Mouse (Mus musculus): ENCODE data around the gene Olfr1180. TPM values are rescaled to one million over a fixed set of nuclear protein-coding genes. Genes with fewer than 3 reads are reported as not detected.
"Not testable (repeated sequence)": the region's sequence is repeated elsewhere in the genome, so short reads cannot be mapped to it uniquely, and the experiment has no call there.

Gene Olfr1180
- polyA plus RNA-seq (2015; fragmentation: Nextera tagmentation; extraction: Ambion mirVana), result not detected in 2 replicates

DNA sequence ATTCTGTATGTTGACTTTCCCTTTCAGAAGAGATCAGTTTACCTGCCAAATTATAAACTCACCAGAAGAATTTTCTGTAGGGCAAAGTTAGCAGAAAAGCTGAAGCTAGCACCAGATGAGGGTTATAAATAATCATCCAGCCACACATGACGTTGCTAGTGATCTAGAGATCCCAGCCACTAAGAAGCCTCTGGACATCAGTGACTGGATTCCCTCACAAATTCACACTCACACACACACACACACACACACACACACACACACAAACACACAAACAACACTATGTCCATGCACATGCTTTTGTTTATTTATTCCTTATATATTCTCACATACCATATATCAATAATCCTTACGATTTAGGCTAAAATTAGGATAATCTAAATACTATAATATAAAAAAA lies at the start of gene Olfr1180:
Gene Olfr1180, minus strand, starts transcription at position 101 of the 400 bp plus-strand sequence.
- 75% methylated on average over 2 of the region's 2 CpGs for WGBS
- ATAC-seq (ENCODE audit: insufficient number of reproducible peaks, low FRiP score, low TSS enrichment, low read depth), result no peak
- Histone ChIP-seq H3K9me3 (no peaks in the 10 kb centered on the region), H3K27ac (no peak within 1 kb of the TSS), H3K9ac (no peak within 1 kb of the TSS), H3K27me3 (no peaks in the 10 kb centered on the region), H3K4me1 (no peaks in the 10 kb centered on the region), H3K4me2 (no peak within 1 kb of the TSS), H3K36me3 (no peaks in the 10 kb centered on the region), H3K4me3 (no peak within 1 kb of the TSS)

DNA sequence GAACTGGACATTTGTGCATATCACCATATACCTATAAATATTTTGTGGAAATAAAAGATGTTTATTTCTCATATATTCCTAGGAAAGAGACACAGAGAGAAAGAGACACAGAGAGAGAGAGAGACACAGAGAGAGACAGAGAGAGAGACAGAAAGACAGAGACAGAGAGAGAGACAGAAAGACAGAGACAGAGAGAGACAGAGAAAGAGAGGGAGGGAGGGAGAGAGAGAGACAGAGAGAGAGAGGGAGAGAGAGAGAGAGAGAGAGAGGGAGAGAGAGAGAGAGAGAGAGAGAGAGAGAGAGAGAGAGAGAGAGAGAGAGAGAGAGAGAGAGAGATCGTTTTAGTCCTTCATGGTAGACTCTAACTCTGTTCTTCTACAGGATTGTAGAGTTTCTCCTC lies 35.6 kb upstream of the Olfr1180 start, which contains the start of gene Olfr1183:
Gene Olfr1183, plus strand, starts transcription at position 301 of the 400 bp plus-strand sequence.
- WGBS, result 82% methylated on average over 1 of the region's 1 CpGs
- H3K27ac ChIP-seq, result not testable (repeated sequence)

DNA sequence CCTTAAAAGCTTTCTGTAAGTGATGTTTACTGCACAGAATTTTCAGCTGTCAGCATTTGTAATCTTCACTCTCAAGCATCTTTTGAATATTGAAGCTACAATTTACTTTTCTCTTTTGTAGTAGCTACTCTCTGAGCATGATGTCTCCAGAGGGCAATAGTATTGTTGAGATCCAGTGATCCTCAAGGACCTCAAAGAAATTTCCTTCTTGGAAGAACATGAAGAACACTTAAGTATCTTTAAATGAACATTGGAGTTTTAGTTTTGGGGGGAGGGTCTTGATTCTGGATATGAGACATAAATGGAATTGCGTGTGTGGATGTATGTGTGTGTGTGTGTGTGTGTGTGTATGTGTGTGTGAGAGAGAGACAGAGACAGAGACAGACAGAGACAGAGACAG lies 30.1 kb upstream of the Olfr1180 start, which contains the start of gene Gm13757:
Gene Gm13757, minus strand, starts transcription at position 101 of the 400 bp plus-strand sequence.
- Histone ChIP-seq H3K27ac (no peak within 1 kb of the TSS), H3K4me2 (no peak within 1 kb of the TSS), H3K27me3 (no peaks in the 10 kb centered on the region), H3K9ac (no peak within 1 kb of the TSS), H3K9me3 (no peaks in the 10 kb centered on the region), H3K36me3 (no peaks in the 10 kb centered on the region), H3K4me3 (no peak within 1 kb of the TSS), H3K4me1 (no peaks in the 10 kb centered on the region)
- WGBS, result 89% methylated on average over 1 of the region's 1 CpGs
- no peak for ATAC-seq (ENCODE audit: insufficient number of reproducible peaks, low FRiP score, low TSS enrichment, low read depth)

More for the DNA sequence above, 35.6 kb upstream of the Olfr1180 start, which contains the start of gene Olfr1183:
- not testable (repeated sequence) for H3K4me1 ChIP-seq; H3K4me3 ChIP-seq; ATAC-seq (ENCODE audit: insufficient number of reproducible peaks, low FRiP score, low TSS enrichment, low read depth); H3K9me3 ChIP-seq; H3K36me3 ChIP-seq; H3K9ac ChIP-seq; H3K4me2 ChIP-seq; H3K27me3 ChIP-seq

DNA sequence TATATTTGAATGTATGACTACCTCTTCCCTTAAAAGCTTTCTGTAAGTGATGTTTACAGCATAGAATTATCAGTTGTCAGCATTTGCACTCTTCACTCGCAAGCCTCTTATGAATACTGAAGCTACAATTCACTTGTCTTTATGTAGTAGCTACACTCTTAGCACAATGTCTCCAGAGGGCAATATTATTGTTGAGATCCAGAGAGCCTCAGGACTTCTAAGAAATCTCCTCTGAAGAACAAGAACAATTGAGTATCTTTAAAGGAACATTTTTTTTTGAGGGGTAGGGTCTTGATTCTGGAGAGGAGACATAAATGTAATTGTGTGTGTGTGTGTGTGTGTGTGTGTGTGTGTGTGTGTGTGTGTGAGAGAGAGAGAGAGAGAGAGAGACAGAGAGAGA lies 7.1 kb upstream of the Olfr1180 start, which contains the start of gene Olfr1181:
Gene Olfr1181, minus strand, starts transcription at position 101 of the 400 bp plus-strand sequence.
- WGBS, result 77% methylated on average over 1 of the region's 1 CpGs

DNA sequence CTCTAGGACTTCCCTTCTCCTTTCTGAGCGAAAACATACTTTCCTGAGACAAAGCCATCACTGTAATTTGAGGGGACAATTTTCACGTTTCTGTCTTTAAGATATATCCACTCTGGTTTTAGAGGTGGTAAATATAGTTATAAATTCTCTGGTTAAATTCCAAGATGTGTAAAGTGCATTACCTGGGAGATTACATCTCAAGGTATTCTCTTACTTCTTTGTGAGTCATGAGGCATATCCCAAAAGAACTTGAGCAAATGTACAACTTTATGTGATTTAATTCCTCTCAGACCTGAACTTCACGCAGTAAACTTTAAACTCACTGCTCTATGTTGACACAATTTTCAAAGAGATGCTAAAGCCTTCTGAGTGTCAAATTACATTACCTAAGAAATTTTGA lies 12.6 kb downstream of the Olfr1180 start, which contains the start of gene Olfr1179:
Gene Olfr1179, minus strand, starts transcription at position 101 of the 400 bp plus-strand sequence.
- Histone ChIP-seq H3K4me1 (no peaks in the 10 kb centered on the region), H3K27ac (no peak within 1 kb of the TSS), H3K27me3 (no peaks in the 10 kb centered on the region), H3K9me3 (no peaks in the 10 kb centered on the region), H3K9ac (no peak within 1 kb of the TSS), H3K4me3 (no peak within 1 kb of the TSS), H3K36me3 (no peaks in the 10 kb centered on the region), H3K4me2 (no peak within 1 kb of the TSS)
- no peak for ATAC-seq (ENCODE audit: insufficient number of reproducible peaks, low FRiP score, low TSS enrichment, low read depth)
- 70% methylated on average over 3 of the region's 3 CpGs for WGBS

More for the DNA sequence above, 7.1 kb upstream of the Olfr1180 start, which contains the start of gene Olfr1181:
- H3K36me3 ChIP-seq, result no peaks in the 10 kb centered on the region
- H3K9ac ChIP-seq, result no peak within 1 kb of the TSS
- no peak within 1 kb of the TSS for H3K27ac ChIP-seq
- no peak within 1 kb of the TSS for H3K4me3 ChIP-seq
- H3K4me1 ChIP-seq, result no peaks in the 10 kb centered on the region
- H3K9me3 ChIP-seq, result no peaks in the 10 kb centered on the region
- no peaks in the 10 kb centered on the region for H3K27me3 ChIP-seq
- H3K4me2 ChIP-seq, result no peak within 1 kb of the TSS
- no peak for ATAC-seq (ENCODE audit: insufficient number of reproducible peaks, low FRiP score, low TSS enrichment, low read depth)

DNA sequence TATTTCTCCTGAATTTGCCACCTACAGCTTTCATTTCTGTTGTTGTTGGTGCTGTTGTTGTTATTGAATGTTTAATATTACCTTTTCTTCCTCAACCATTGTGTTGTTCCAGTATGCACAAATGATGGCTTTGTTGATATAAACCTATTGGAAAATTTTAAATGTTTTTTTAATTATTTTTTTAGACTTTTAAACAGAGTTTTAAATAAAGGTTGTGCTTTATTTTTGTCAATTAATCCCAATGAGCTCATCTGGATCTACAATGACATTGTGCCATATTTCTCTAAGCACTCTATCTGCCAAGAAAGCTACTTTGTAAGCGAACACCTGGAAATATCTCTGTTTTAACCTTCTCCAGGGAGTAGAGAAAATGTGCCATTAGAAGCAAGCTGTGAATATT lies 32.2 kb downstream of the Olfr1180 start, which contains the start of gene Olfr1178:
Gene Olfr1178, plus strand, starts transcription at position 301 of the 400 bp plus-strand sequence.
- H3K9me3 ChIP-seq, result no peaks in the 10 kb centered on the region
- H3K9ac ChIP-seq, result no peak within 1 kb of the TSS
- no peaks in the 10 kb centered on the region for H3K27me3 ChIP-seq
- H3K4me1 ChIP-seq, result no peaks in the 10 kb centered on the region
- ATAC-seq (ENCODE audit: insufficient number of reproducible peaks, low FRiP score, low TSS enrichment, low read depth), result no peak
- no peak within 1 kb of the TSS for H3K27ac ChIP-seq
- H3K4me3 ChIP-seq, result no peak within 1 kb of the TSS
- no peaks in the 10 kb centered on the region for H3K36me3 ChIP-seq
- no peak within 1 kb of the TSS for H3K4me2 ChIP-seq
- WGBS, result 62% methylated on average over 1 of the region's 1 CpGs

Other genes starting within 250 kb of the Olfr1180 start
- not detected in 2 replicates for gene Olfr1168, start 237.3 kb downstream of the Olfr1180 start, polyA plus RNA-seq (2015; fragmentation: Nextera tagmentation; extraction: Ambion mirVana)
- gene Olfr1170, start 190.8 kb downstream of the Olfr1180 start, polyA plus RNA-seq (2015; fragmentation: Nextera tagmentation; extraction: Ambion mirVana), result not detected in 2 replicates
- gene Olfr1173, start 139.3 kb downstream of the Olfr1180 start, polyA plus RNA-seq (2015; fragmentation: Nextera tagmentation; extraction: Ambion mirVana), result not detected in 2 replicates
- gene Olfr1174-ps, start 104.0 kb downstream of the Olfr1180 start, polyA plus RNA-seq (2015; fragmentation: Nextera tagmentation; extraction: Ambion mirVana), result not detected in 2 replicates
- not detected in 2 replicates for gene Olfr1175-ps, start 91.9 kb downstream of the Olfr1180 start, polyA plus RNA-seq (2015; fragmentation: Nextera tagmentation; extraction: Ambion mirVana)
- gene Olfr1176, start 82.4 kb downstream of the Olfr1180 start, polyA plus RNA-seq (2015; fragmentation: Nextera tagmentation; extraction: Ambion mirVana), result not detected in 2 replicates
- not detected in 2 replicates for gene Olfr1177-ps, start 72.7 kb downstream of the Olfr1180 start, polyA plus RNA-seq (2015; fragmentation: Nextera tagmentation; extraction: Ambion mirVana)
- gene Olfr1178, start 32.1 kb downstream of the Olfr1180 start, polyA plus RNA-seq (2015; fragmentation: Nextera tagmentation; extraction: Ambion mirVana), result not detected in 2 replicates
- gene Olfr1179, start 12.7 kb downstream of the Olfr1180 start, polyA plus RNA-seq (2015; fragmentation: Nextera tagmentation; extraction: Ambion mirVana), result not detected in 2 replicates
- not detected in 2 replicates for gene Olfr1181, start 7.0 kb upstream of the Olfr1180 start, polyA plus RNA-seq (2015; fragmentation: Nextera tagmentation; extraction: Ambion mirVana)
- not detected in 2 replicates for gene Gm13757, start 30.0 kb upstream of the Olfr1180 start, polyA plus RNA-seq (2015; fragmentation: Nextera tagmentation; extraction: Ambion mirVana)
- not detected in 2 replicates for gene Olfr1183, start 35.7 kb upstream of the Olfr1180 start, polyA plus RNA-seq (2015; fragmentation: Nextera tagmentation; extraction: Ambion mirVana)
- not detected in 2 replicates for gene Olfr1184, start 64.4 kb upstream of the Olfr1180 start, polyA plus RNA-seq (2015; fragmentation: Nextera tagmentation; extraction: Ambion mirVana)
- not detected in 2 replicates for gene Olfr1185-ps1, start 74.2 kb upstream of the Olfr1180 start, polyA plus RNA-seq (2015; fragmentation: Nextera tagmentation; extraction: Ambion mirVana)
- not detected in 2 replicates for gene Olfr1186, start 99.4 kb upstream of the Olfr1180 start, polyA plus RNA-seq (2015; fragmentation: Nextera tagmentation; extraction: Ambion mirVana)
- not detected in 2 replicates for gene Olfr1188, start 137.8 kb upstream of the Olfr1180 start, polyA plus RNA-seq (2015; fragmentation: Nextera tagmentation; extraction: Ambion mirVana)
- not detected in 2 replicates for gene Olfr1189, start 167.3 kb upstream of the Olfr1180 start, polyA plus RNA-seq (2015; fragmentation: Nextera tagmentation; extraction: Ambion mirVana)
- gene Olfr1191-ps1, start 221.4 kb upstream of the Olfr1180 start, polyA plus RNA-seq (2015; fragmentation: Nextera tagmentation; extraction: Ambion mirVana), result not detected in 2 replicates
- gene Olfr1192-ps1, start 229.4 kb upstream of the Olfr1180 start, polyA plus RNA-seq (2015; fragmentation: Nextera tagmentation; extraction: Ambion mirVana), result not detected in 2 replicates